Mouse (Mus musculus) intestine, postnatal 0 days (tissue): ENCODE data around the gene Itgb6. TPM values are rescaled to one million over a fixed set of nuclear protein-coding genes. Genes with fewer than 3 reads are reported as not detected.

Source experiments
- ATAC-seq: fragments of 200-750 bp; cut with Nextera tagmentation; 2 replicates; pipeline ENCODE4 v1.8.0; 2017; ENCODE audit warnings: mild to moderate bottlenecking, moderate TSS enrichment, moderate library complexity
- H3K27ac ChIP-seq: fragments of 300-500 bp; sonication (generic); 2 replicates; pipeline ENCODE4 v1.5.1; 2014; ENCODE audit warnings: mild to moderate bottlenecking, low read depth, low read length, moderate library complexity
- H3K27me3 ChIP-seq: fragments of 300-500 bp; sonication (generic); replicated peaks from 2 replicates; pipeline ENCODE4 v1.6.1; 2014; ENCODE audit warnings: low read length, mixed read lengths; ENCODE audit not compliant: control insufficient read depth, insufficient read depth
- H3K36me3 ChIP-seq: fragments of 300-500 bp; sonication (generic); 2 replicates; pipeline ENCODE4 v1.6.1; 2014; ENCODE audit warnings: mild to moderate bottlenecking, moderate library complexity; ENCODE audit not compliant: control insufficient read depth, insufficient read depth
- H3K4me1 ChIP-seq: fragments of 300-500 bp; sonication (generic); replicated peaks from 2 replicates; pipeline ENCODE4 v1.6.1; 2014; ENCODE audit warnings: antibody characterized with exemption, low read length, mixed read lengths; ENCODE audit not compliant: control insufficient read depth, insufficient read depth
- H3K4me2 ChIP-seq: fragments of 300-500 bp; sonication (generic); replicated peaks from 2 replicates; pipeline ENCODE4 v1.6.1; 2014; ENCODE audit warnings: low read depth, mild to moderate bottlenecking, moderate library complexity
- H3K4me3 ChIP-seq: fragments of 300-500 bp; sonication (generic); 2 replicates; pipeline ENCODE4 v1.5.1; 2014; ENCODE audit warnings: low read depth, low read length
- H3K9ac ChIP-seq: fragments of 300-500 bp; sonication (generic); 2 replicates; pipeline ENCODE4 v1.6.1; 2014; ENCODE audit warnings: mild to moderate bottlenecking, low read depth, low read length
- H3K9me3 ChIP-seq: fragments of 300-500 bp; sonication (generic); 2 replicates; pipeline ENCODE4 v1.6.1; 2016; ENCODE audit warnings: mixed run types; ENCODE audit not compliant: control insufficient read depth
- CTCF ChIP-seq: sonication (generic); IDR thresholded peaks from 2 replicates; pipeline ENCODE4 v1.5.1; 2016; ENCODE audit warnings: low read depth, mild to moderate bottlenecking, control low read depth, antibody characterized with exemption, moderate library complexity
- WGBS: fragments of 180-500 bp; shearing (Covaris S2); extraction: QIAGEN DNeasy Blood & Tissue Kit; methylation state at CpG from one replicate; pipeline ENCODE4 v1.1.7; 2014; 5-methylcytosine and 5-hydroxymethylcytosine counted together
- polyA plus RNA-seq: library from polyadenylated mRNA; unstranded; fragments of >200 nt; fragmentation: Nextera tagmentation; extraction: Ambion mirVana; gene quantifications from 2 replicates; pipeline ENCODE4 v1.2.1, GENCODE M21; 2015

Gene Itgb6
- polyA plus RNA-seq, 1 experiment from 2014 or later: 10.8 TPM

- no peak for TF ChIP-seq CTCF
- ATAC-seq: no peak
Observed at GRCm38 (mm10) chr2:60674413-60674812, 48.0 kb downstream of the Itgb6 start.

GRCm38 (mm10) chr2:60672973-60673954, 49.2 kb downstream of the Itgb6 start:
- peak overlapping the region; percentile 41 for H3K9ac ChIP-seq
- H3K4me3 ChIP-seq: peak overlapping the region; percentile 43
- no peaks in the 10 kb centered on the region for H3K36me3 ChIP-seq
- no peak for TF ChIP-seq CTCF
- H3K27ac ChIP-seq: peak overlapping the region; percentile 75
- H3K4me1 ChIP-seq: no peaks in the 10 kb centered on the region
- H3K27me3 ChIP-seq: no peaks in the 10 kb centered on the region
- peak overlapping the region; percentile 64 for H3K4me2 ChIP-seq
- 22% methylated on average over 17 of the region's 17 CpGs for WGBS
- peak; percentile 80 for ATAC-seq
- no peaks in the 10 kb centered on the region for H3K9me3 ChIP-seq

More at GRCm38 (mm10) chr2:60674413-60674812, 48.0 kb downstream of the Itgb6 start:
- H3K4me3 ChIP-seq: no peak overlapping the region
- no peaks in the 10 kb centered on the region for H3K27me3 ChIP-seq
- no peaks in the 10 kb centered on the region for H3K36me3 ChIP-seq
- WGBS: 58% methylated on average over 7 of the region's 7 CpGs
- no peak overlapping the region for H3K4me2 ChIP-seq
- no peaks in the 10 kb centered on the region for H3K4me1 ChIP-seq
- H3K9ac ChIP-seq: no peak overlapping the region
- H3K9me3 ChIP-seq: no peaks in the 10 kb centered on the region
- no peak overlapping the region for H3K27ac ChIP-seq

- no peak overlapping the region for H3K9ac ChIP-seq
- no peaks in the 10 kb centered on the region for H3K4me1 ChIP-seq
- 79% methylated on average over 1 of the region's 1 CpGs for WGBS
- H3K9me3 ChIP-seq: no peaks in the 10 kb centered on the region
- TF ChIP-seq CTCF: no peak
- peak; percentile 60; the same call in 1 of the 2 replicates for ATAC-seq
- no peak overlapping the region for H3K27ac ChIP-seq
- H3K36me3 ChIP-seq: peaks cover 3% of the 10 kb centered on the region; the same call in 1 of the 2 replicates
- peak overlapping the region; percentile 64; the same call in 1 of the 2 replicates for H3K4me2 ChIP-seq
- H3K4me3 ChIP-seq: no peak overlapping the region
- no peaks in the 10 kb centered on the region for H3K27me3 ChIP-seq
Observed at GRCm38 (mm10) chr2:60671215-60671614, 51.2 kb downstream of the Itgb6 start.

GRCm38 (mm10) chr2:60663071-60663470, 59.4 kb downstream of the Itgb6 start:
- Histone ChIP-seq H3K4me2 (no peak overlapping the region), H3K4me3 (no peak overlapping the region), H3K9ac (no peak overlapping the region), H3K27ac (no peak overlapping the region), H3K9me3 (no peaks in the 10 kb centered on the region), H3K4me1 (peaks cover 10% of the 10 kb centered on the region; the same call in 1 of the 2 replicates), H3K36me3 (peaks cover 3% of the 10 kb centered on the region; the same call in 1 of the 2 replicates), H3K27me3 (no peaks in the 10 kb centered on the region)
- no peak for TF ChIP-seq CTCF
- ATAC-seq: no peak
- WGBS: 72% methylated on average over 1 of the region's 1 CpGs

GRCm38 (mm10) chr2:60659993-60660392, 62.5 kb downstream of the Itgb6 start:
- no peak overlapping the region for H3K27ac ChIP-seq
- no peak; the same call in none of the 2 replicates for ATAC-seq
- H3K36me3 ChIP-seq: no peaks in the 10 kb centered on the region
- H3K4me1 ChIP-seq: peaks cover 10% of the 10 kb centered on the region; the same call in 1 of the 2 replicates
- H3K4me3 ChIP-seq: no peak overlapping the region
- no peaks in the 10 kb centered on the region for H3K9me3 ChIP-seq
- no peaks in the 10 kb centered on the region for H3K27me3 ChIP-seq
- WGBS: 50% methylated on average over 4 of the region's 4 CpGs
- no peak overlapping the region for H3K9ac ChIP-seq
- TF ChIP-seq CTCF: no peak
- H3K4me2 ChIP-seq: no peak overlapping the region

GRCm38 (mm10) chr2:60658992-60659391, 63.5 kb downstream of the Itgb6 start:
- Histone ChIP-seq H3K4me1 (peaks cover 10% of the 10 kb centered on the region; the same call in 1 of the 2 replicates), H3K27me3 (no peaks in the 10 kb centered on the region), H3K27ac (peak overlapping the region; percentile 66), H3K9me3 (no peaks in the 10 kb centered on the region), H3K9ac (no peak overlapping the region), H3K4me3 (no peak overlapping the region), H3K36me3 (no peaks in the 10 kb centered on the region), H3K4me2 (no peak overlapping the region)
- no peak for ATAC-seq
- WGBS: 34% methylated on average over 3 of the region's 3 CpGs
- no peak for TF ChIP-seq CTCF
